Mouse (Mus musculus): ENCODE results near the gene Yeats2. TPM values are rescaled to one million over a fixed set of nuclear protein-coding genes. Genes with fewer than 3 reads are reported as not detected.
"Not testable (repeated sequence)": the region's sequence is repeated elsewhere in the genome, so short reads cannot be mapped to it uniquely, and the experiment has no call there.

Yeats2 gene
- polyA plus RNA-seq, 2 experiments, result 3.0 to 7.6 TPM

DNA sequence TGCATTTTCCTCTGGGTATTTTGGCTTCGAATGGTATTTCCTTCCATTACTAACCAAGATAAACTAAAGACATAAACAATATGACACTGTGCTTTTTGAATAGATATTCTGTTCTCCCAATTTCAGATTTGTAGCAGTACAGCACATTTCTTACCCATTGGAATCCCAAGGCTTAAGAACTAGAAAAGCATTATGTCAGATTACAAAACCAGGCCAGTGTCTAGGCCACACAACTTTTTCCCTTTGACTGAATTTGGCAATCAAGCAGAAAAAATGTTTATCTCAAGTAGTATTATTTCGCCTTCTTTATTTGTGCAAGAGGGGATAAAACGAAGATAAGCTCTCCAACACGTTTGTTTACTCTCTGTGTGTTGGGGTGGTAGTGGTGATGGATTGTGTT is 24.8 kb upstream of the Yeats2 start:
- TF ChIP-seq EP300 (IDR thresholded peaks at IDR 0.05; ENCODE audit: low read depth) (no peak), CTCF (IDR thresholded peaks at IDR 0.05; ENCODE audit: low read depth) (no peak)
- H3K9ac ChIP-seq (replicated peaks), result no peak overlapping the region
- WGBS (ENCODE audit: insufficient replicate concordance), result 51% methylated on average over 4 of the region's 4 CpGs
- DNase-seq (ENCODE audit: low read depth in 3 of 3, low spot score in 3 of 3) (no peak), ATAC-seq (ENCODE audit: insufficient read depth) (no peak)
- H3K9me3 ChIP-seq (ENCODE audit: control insufficient read depth, low read length), result no peaks in the 10 kb centered on the region
- H3K4me2 ChIP-seq (ENCODE audit: low read depth), result no peak overlapping the region
- no peaks in the 10 kb centered on the region for H3K4me1 ChIP-seq (replicated peaks; ENCODE audit: control insufficient read depth in 2 of 2, insufficient read depth in 2 of 2, low read length in 1 of 2)
- no peaks in the 10 kb centered on the region for H3K36me3 ChIP-seq (replicated peaks; ENCODE audit: control insufficient read depth, insufficient read depth, low read depth)
- no peak overlapping the region for H3K27ac ChIP-seq
- H3K27me3 ChIP-seq (ENCODE audit: control insufficient read depth, insufficient read depth, low read length), result no peaks in the 10 kb centered on the region
- H3K4me3 ChIP-seq (ENCODE audit: insufficient read depth in 1 of 2, low read depth in 2 of 2, low read length in 2 of 2), result no peak overlapping the region

GRCm38 (mm10) chr16:20126319-20126883 is 14.5 kb upstream of the Yeats2 start:
- H3K27ac ChIP-seq; H3K9me3 ChIP-seq (ENCODE audit: control insufficient read depth, low read length); H3K36me3 ChIP-seq (replicated peaks; ENCODE audit: control insufficient read depth, insufficient read depth, low read depth); DNase-seq (ENCODE audit: low read depth in 3 of 3, low spot score in 3 of 3); H3K27me3 ChIP-seq (ENCODE audit: control insufficient read depth, insufficient read depth, low read length); H3K4me3 ChIP-seq (ENCODE audit: insufficient read depth in 1 of 2, low read depth in 2 of 2, low read length in 2 of 2); H3K4me1 ChIP-seq (replicated peaks; ENCODE audit: control insufficient read depth in 2 of 2, insufficient read depth in 2 of 2, low read length in 1 of 2); H3K9ac ChIP-seq (replicated peaks); H3K4me2 ChIP-seq (ENCODE audit: low read depth); ATAC-seq (ENCODE audit: insufficient read depth): not testable (repeated sequence)
- WGBS (ENCODE audit: insufficient replicate concordance), result 53% methylated on average over 10 of the region's 10 CpGs

DNA sequence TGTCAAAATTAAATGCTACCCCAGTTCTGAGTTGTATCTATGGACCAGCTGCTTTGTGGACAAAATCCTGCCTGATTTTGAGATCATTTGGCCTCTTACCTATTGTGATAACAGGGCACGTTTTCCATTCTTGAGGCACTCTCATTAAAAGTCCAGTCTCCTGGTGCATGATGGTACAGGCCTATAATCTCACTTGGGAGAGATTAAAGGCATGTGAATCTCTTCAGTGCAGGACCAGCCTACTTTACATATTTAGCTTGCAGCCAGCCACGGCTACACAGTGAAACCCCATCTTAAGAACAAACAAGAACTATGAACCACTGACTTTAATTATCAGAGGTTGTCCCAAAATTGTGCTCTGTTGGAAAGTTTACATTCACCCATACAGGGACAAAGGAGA is 10.5 kb upstream of the Yeats2 start:
- Histone ChIP-seq H3K4me1 (replicated peaks; ENCODE audit: control insufficient read depth in 2 of 2, insufficient read depth in 2 of 2, low read length in 1 of 2) (no peaks in the 10 kb centered on the region), H3K4me2 (ENCODE audit: low read depth) (no peak overlapping the region), H3K9me3 (ENCODE audit: control insufficient read depth, low read length) (no peaks in the 10 kb centered on the region), H3K27ac (no peak overlapping the region), H3K9ac (replicated peaks) (no peak overlapping the region), H3K4me3 (ENCODE audit: insufficient read depth in 1 of 2, low read depth in 2 of 2, low read length in 2 of 2) (no peak overlapping the region), H3K27me3 (ENCODE audit: control insufficient read depth, insufficient read depth, low read length) (no peaks in the 10 kb centered on the region), H3K36me3 (replicated peaks; ENCODE audit: control insufficient read depth, insufficient read depth, low read depth) (no peaks in the 10 kb centered on the region)
- no peak for ATAC-seq (ENCODE audit: insufficient read depth)
- no peak for TF ChIP-seq EP300 (IDR thresholded peaks at IDR 0.05; ENCODE audit: low read depth)
- TF ChIP-seq CTCF (IDR thresholded peaks at IDR 0.05; ENCODE audit: low read depth), result no peak
- DNase-seq (ENCODE audit: low read depth in 3 of 3, low spot score in 3 of 3), result no peak
- 39% methylated on average over 2 of the region's 2 CpGs for WGBS (ENCODE audit: insufficient replicate concordance)

- WGBS (ENCODE audit: insufficient replicate concordance), result 53% methylated on average over 3 of the region's 3 CpGs
- TF ChIP-seq EP300 (IDR thresholded peaks at IDR 0.05; ENCODE audit: low read depth), result no peak
- no peak for TF ChIP-seq CTCF (IDR thresholded peaks at IDR 0.05; ENCODE audit: low read depth)
- no peak overlapping the region for H3K4me2 ChIP-seq (ENCODE audit: low read depth)
- ATAC-seq (ENCODE audit: insufficient read depth), result no peak
- H3K27me3 ChIP-seq (ENCODE audit: control insufficient read depth, insufficient read depth, low read length), result no peaks in the 10 kb centered on the region
- peaks cover 5 to 16% of the 10 kb centered on the region in 2 experiments; a peak in 3 of 4 replicates for H3K4me1 ChIP-seq (replicated peaks; ENCODE audit: control insufficient read depth in 2 of 2, insufficient read depth in 2 of 2, low read length in 1 of 2)
- H3K4me3 ChIP-seq (ENCODE audit: insufficient read depth in 1 of 2, low read depth in 2 of 2, low read length in 2 of 2), result no peak overlapping the region
- H3K36me3 ChIP-seq (replicated peaks; ENCODE audit: control insufficient read depth, insufficient read depth, low read depth), result no peaks in the 10 kb centered on the region
- no peak for DNase-seq (ENCODE audit: low read depth in 3 of 3, low spot score in 3 of 3)
- H3K27ac ChIP-seq, result no peak overlapping the region
- no peak overlapping the region for H3K9ac ChIP-seq (replicated peaks)
- no peaks in the 10 kb centered on the region for H3K9me3 ChIP-seq (ENCODE audit: control insufficient read depth, low read length)
Observed at GRCm38 (mm10) chr16:20144568-20144967, 3.7 kb downstream of the Yeats2 start.

DNA sequence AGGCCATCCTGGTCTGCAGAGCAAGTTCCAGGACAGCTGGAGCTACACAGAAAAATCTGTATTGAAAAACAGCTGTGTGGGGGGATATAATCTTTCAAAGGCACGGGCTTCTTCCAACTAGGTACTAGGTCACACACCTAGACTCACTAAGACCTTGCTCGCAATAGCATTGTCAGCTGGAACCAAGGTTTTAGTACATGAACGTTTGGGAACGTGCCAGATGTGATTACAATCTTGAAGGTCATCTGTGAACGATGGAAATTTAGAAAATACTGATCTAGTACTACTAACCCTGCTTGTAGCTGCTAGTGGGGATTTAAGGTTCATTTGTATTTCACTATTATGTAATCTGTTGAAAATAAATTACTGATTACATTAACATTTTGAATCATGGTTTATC is 11.1 kb downstream of the Yeats2 start:
- no peaks in the 10 kb centered on the region for H3K27me3 ChIP-seq (ENCODE audit: control insufficient read depth, insufficient read depth, low read length)
- WGBS (ENCODE audit: insufficient replicate concordance), result 68% methylated on average over 5 of the region's 5 CpGs
- H3K36me3 ChIP-seq (replicated peaks; ENCODE audit: control insufficient read depth, insufficient read depth, low read depth), result peaks cover 2% of the 10 kb centered on the region; the same call in 1 of the 2 replicates
- no peaks in the 10 kb centered on the region for H3K9me3 ChIP-seq (ENCODE audit: control insufficient read depth, low read length)
- H3K4me1 ChIP-seq (replicated peaks; ENCODE audit: control insufficient read depth in 2 of 2, insufficient read depth in 2 of 2, low read length in 1 of 2), result no peaks in the 10 kb centered on the region
- no peak for ATAC-seq (ENCODE audit: insufficient read depth)
- no peak overlapping the region for H3K4me3 ChIP-seq (ENCODE audit: insufficient read depth in 1 of 2, low read depth in 2 of 2, low read length in 2 of 2)
- no peak overlapping the region for H3K27ac ChIP-seq
- DNase-seq (ENCODE audit: low read depth in 3 of 3, low spot score in 3 of 3), result no peak
- H3K4me2 ChIP-seq (ENCODE audit: low read depth), result no peak overlapping the region
- TF ChIP-seq EP300 (IDR thresholded peaks at IDR 0.05; ENCODE audit: low read depth), result no peak
- no peak for TF ChIP-seq CTCF (IDR thresholded peaks at IDR 0.05; ENCODE audit: low read depth)
- H3K9ac ChIP-seq (replicated peaks), result no peak overlapping the region

All from liver, embryonic 14.5 days (tissue).